Mouse (Mus musculus) midbrain, postnatal 0 days (tissue): ENCODE measurements around the gene Cox11. TPM values are rescaled to one million over a fixed set of nuclear protein-coding genes. Genes with fewer than 3 reads are reported as not detected.

Experiments
- ATAC-seq: fragments of 200-750 bp; cut with Nextera tagmentation; 2 replicates; pipeline ENCODE4 v1.8.0; 2017; ENCODE audit warnings: moderate number of reproducible peaks, mild to moderate bottlenecking, moderate TSS enrichment, moderate library complexity; ENCODE audit not compliant: low FRiP score
- DNase-seq: peaks from one replicate; pipeline ENCODE4 v3.0.0-alpha.2; 2015; ENCODE audit warnings: low spot score
- H3K27ac ChIP-seq: fragments of 300-500 bp; sonication (generic); 2 replicates; pipeline ENCODE4 v1.5.1; 2014; ENCODE audit warnings: low read depth, mild to moderate bottlenecking, low read length, mixed read lengths
- H3K27me3 ChIP-seq: fragments of 300-500 bp; sonication (generic); 2 replicates; pipeline ENCODE4 v1.6.1; 2014; ENCODE audit warnings: low read length, control low read depth, mixed read lengths; ENCODE audit not compliant: insufficient read depth
- H3K36me3 ChIP-seq: fragments of 300-500 bp; sonication (generic); 2 replicates; pipeline ENCODE4 v1.6.1; 2014; ENCODE audit warnings: low read length, control low read depth, mixed read lengths; ENCODE audit not compliant: insufficient read depth
- H3K4me1 ChIP-seq: fragments of 300-500 bp; sonication (generic); 2 replicates; pipeline ENCODE4 v1.6.1; 2014; ENCODE audit warnings: mild to moderate bottlenecking, control low read depth, antibody characterized with exemption, low read length, mixed read lengths; ENCODE audit not compliant: insufficient read depth
- H3K4me2 ChIP-seq: fragments of 300-500 bp; sonication (generic); 2 replicates; pipeline ENCODE4 v1.6.1; 2014; ENCODE audit warnings: low read depth, mild to moderate bottlenecking, low read length, mixed read lengths; ENCODE audit not compliant: poor library complexity, severe bottlenecking
- H3K4me3 ChIP-seq: fragments of 300-500 bp; sonication (generic); 2 replicates; pipeline ENCODE4 v1.5.1; 2014; ENCODE audit warnings: low read depth, mild to moderate bottlenecking, low read length, moderate library complexity
- H3K9ac ChIP-seq: fragments of 300-500 bp; sonication (generic); replicated peaks from 2 replicates; pipeline ENCODE4 v1.6.1; 2014; ENCODE audit warnings: mild to moderate bottlenecking, low read length, moderate library complexity, mixed read lengths; ENCODE audit not compliant: poor library complexity, severe bottlenecking
- H3K9me3 ChIP-seq: fragments of 300-500 bp; sonication (generic); 2 replicates; pipeline ENCODE4 v1.6.1; 2016; ENCODE audit warnings: low read length, control low read depth
- CTCF ChIP-seq: IDR thresholded peaks from 2 replicates; pipeline ENCODE4 v1.5.1; 2016; ENCODE audit warnings: antibody characterized with exemption, mild to moderate bottlenecking
- WGBS: fragments of 180-500 bp; shearing (Covaris S2); extraction: QIAGEN DNeasy Blood & Tissue Kit; methylation state at CpG from one replicate; pipeline ENCODE4 v1.1.7; 2014; 5-methylcytosine and 5-hydroxymethylcytosine counted together
- polyA plus RNA-seq: library from polyadenylated mRNA; unstranded; fragments of >200 nt; fragmentation: Nextera tagmentation; extraction: Ambion mirVana; gene quantifications from 2 replicates; pipeline ENCODE4 v1.2.1, GENCODE M21; 2015
- total RNA-seq: library from RNA; depleted of rRNA; stranded (reverse); fragments of >200 nt; gene quantifications from 2 replicates; pipeline ENCODE4 v1.2.3, GENCODE M21; 2014

Cox11 gene
- total and polyA plus RNA-seq, 2 experiments from 2014 or later: 23.6 to 42.0 TPM

DNA sequence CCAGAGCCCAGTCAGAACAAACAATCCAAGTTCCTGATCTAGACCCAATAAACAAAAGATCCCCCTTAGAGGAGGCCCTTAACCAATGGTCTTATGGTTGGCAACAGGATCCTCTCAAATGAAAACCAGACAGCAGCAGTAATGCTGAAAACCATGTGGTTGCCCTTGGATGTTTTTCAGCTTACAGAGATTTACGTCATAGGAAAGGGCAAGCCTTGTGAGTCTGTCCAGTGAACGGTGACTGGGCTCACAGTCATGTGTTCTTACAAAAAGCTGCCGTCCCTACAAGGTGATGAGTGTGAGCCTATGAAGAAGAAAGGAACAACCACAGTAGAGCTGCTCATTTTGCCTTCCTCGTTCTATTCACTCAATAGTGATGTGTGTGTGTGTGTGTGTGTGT lies 22.7 kb downstream of the Cox11 start:
- no peak for DNase-seq
- Histone ChIP-seq H3K4me3 (no peak overlapping the region), H3K27ac (no peak overlapping the region), H3K9ac (no peak overlapping the region), H3K9me3 (no peaks in the 10 kb centered on the region), H3K27me3 (no peaks in the 10 kb centered on the region), H3K36me3 (peaks cover 8% of the 10 kb centered on the region), H3K4me2 (no peak overlapping the region), H3K4me1 (0 out of 2 replicates have a peak, but pooled peaks cover 2% of the 10 kb centered on the region)
- ATAC-seq: no peak
- WGBS: 82% methylated on average over 4 of the region's 4 CpGs
- TF ChIP-seq CTCF: no peak

DNA sequence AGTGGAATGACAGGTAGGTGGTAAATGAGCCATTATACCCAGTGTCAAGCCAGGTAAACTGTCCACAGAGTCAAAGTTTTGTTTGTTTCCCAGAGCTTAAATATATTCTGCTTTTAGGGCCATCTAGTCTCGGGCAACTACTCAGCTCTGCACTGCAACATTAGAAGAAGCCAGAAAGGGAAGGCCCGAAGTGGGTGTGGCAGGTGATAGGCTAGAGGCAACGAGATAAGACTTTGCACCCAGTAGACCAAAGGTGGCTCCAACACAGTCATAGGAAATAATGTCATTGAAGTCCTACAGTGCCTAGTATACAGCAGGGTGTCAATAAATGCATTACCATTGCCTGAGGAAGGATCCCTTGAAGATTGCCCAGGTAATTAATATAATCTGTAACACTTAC lies 25.1 kb downstream of the Cox11 start:
- no peak for TF ChIP-seq CTCF
- no peak for ATAC-seq
- 78% methylated on average over 3 of the region's 3 CpGs for WGBS
- no peak overlapping the region for H3K9ac ChIP-seq
- 0 out of 2 replicates have a peak, but pooled peaks cover 2% of the 10 kb centered on the region for H3K4me1 ChIP-seq
- no peak for DNase-seq
- H3K27me3 ChIP-seq: no peaks in the 10 kb centered on the region
- H3K4me2 ChIP-seq: no peak overlapping the region
- no peak overlapping the region for H3K4me3 ChIP-seq
- H3K27ac ChIP-seq: no peak overlapping the region
- H3K9me3 ChIP-seq: no peaks in the 10 kb centered on the region
- H3K36me3 ChIP-seq: no peaks in the 10 kb centered on the region

DNA sequence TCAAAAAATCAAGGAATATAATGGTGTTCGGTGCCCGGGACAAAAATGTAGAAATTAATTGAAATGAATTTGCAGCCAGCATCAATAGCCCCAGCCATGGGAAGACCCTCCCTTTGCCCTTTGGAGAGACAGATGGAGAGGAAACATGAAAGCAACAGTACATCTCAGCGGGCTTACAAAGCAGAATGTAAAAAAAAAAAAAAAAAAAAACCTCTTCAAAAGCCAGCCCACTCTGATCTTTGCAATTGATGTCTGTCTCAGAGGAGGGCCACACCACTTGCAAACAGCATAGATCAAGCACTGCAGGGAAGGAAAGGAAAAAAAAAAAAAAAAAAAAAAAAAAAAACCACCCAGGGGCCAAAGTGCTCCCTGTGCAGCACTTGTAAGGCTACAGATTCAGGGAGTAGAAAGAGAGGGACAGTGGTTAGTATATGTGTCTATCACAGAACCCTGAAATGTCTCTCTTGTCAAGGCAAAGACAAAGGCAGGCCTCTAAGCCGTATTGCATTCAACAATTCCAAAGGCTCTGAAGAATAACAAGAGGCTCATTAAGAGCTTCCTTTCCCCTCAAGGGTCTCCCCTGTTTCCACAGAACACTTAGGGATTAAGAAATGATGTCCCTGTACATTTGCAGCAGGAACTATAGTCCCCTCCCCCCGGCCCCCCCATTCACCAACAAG lies 25.8 kb downstream of the Cox11 start:
- Histone ChIP-seq H3K9me3 (no peaks in the 10 kb centered on the region), H3K4me1 (0 out of 2 replicates have a peak, but pooled peaks cover 2% of the 10 kb centered on the region), H3K4me2 (no peak overlapping the region), H3K9ac (no peak overlapping the region), H3K36me3 (no peaks in the 10 kb centered on the region), H3K27me3 (no peaks in the 10 kb centered on the region), H3K4me3 (no peak overlapping the region), H3K27ac (0 out of 2 replicates have a peak overlapping the region, but pooled peaks have one; percentile 38)
- no peak for TF ChIP-seq CTCF
- 21% methylated on average over 5 of the region's 5 CpGs for whole genome bisulfite sequencing
- DNase-seq (no peak), ATAC-seq (0 out of 2 replicates have a peak, but pooled peaks have one; percentile 41)

DNA sequence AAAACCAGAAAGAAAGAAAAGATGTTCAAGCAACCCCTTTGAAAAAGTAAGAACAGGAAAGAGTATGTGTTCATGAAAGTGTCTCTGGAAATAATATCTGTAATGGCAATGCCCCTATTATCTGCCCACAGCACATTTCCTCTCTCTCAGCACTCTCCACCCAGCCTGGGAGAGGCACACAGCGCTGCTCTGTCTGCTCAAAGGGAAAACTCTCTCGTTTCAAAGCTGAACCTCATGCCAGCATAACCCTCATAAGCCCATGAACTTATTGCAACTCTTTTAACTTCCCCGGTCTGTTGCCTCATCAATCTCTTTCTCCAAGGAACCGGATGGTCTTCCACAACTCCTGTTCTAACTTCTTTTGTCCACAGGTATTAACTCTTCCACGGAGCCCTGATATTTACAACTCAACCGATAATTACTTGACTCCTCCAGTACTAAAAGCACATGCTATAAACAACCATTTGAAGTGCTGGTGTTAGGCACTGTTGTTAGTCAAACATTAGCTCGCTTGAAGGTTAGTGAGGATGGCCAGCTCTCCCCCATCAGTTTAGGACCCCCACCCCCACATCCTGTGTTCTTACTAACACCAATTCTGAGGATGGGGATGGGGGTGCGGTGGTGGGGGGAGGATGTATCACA lies 26.5 kb downstream of the Cox11 start:
- Histone ChIP-seq H3K4me3 (no peak overlapping the region), H3K4me1 (0 out of 2 replicates have a peak, but pooled peaks cover 2% of the 10 kb centered on the region), H3K27ac (peak overlapping the region; percentile 38; the same call in 1 of the 2 replicates), H3K9ac (no peak overlapping the region), H3K4me2 (no peak overlapping the region), H3K36me3 (no peaks in the 10 kb centered on the region), H3K27me3 (no peaks in the 10 kb centered on the region), H3K9me3 (no peaks in the 10 kb centered on the region)
- no peak for TF ChIP-seq CTCF
- WGBS: 33% methylated on average over 8 of the region's 8 CpGs
- ATAC-seq: no peak
- no peak for DNase-seq

DNA sequence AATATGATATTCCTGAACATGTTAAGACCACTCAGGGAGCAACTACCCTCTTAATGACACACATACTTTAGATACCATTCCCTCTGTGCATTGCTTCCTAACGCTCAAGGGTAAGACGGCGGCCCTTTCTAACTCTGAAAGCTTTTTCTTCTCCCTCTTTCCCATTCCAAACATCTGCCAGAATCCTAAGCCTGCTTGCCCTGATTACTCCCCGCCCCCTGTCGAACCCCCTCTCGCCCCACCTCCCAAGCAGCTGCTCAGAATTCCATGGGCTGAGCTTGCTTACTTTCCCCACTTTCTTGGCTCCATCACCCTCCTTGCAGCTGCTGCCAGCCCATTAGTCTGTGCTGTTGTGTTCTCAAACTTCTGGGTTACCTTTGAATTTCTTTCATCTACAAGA lies 27.2 kb downstream of the Cox11 start:
- Histone ChIP-seq H3K36me3 (no peaks in the 10 kb centered on the region), H3K9me3 (no peaks in the 10 kb centered on the region), H3K27ac (no peak overlapping the region), H3K27me3 (no peaks in the 10 kb centered on the region), H3K9ac (no peak overlapping the region), H3K4me3 (no peak overlapping the region), H3K4me1 (0 out of 2 replicates have a peak, but pooled peaks cover 2% of the 10 kb centered on the region), H3K4me2 (no peak overlapping the region)
- TF ChIP-seq CTCF: no peak
- 13% methylated on average over 6 of the region's 6 CpGs for WGBS
- DNase-seq: peak; percentile 59
- no peak for ATAC-seq

DNA sequence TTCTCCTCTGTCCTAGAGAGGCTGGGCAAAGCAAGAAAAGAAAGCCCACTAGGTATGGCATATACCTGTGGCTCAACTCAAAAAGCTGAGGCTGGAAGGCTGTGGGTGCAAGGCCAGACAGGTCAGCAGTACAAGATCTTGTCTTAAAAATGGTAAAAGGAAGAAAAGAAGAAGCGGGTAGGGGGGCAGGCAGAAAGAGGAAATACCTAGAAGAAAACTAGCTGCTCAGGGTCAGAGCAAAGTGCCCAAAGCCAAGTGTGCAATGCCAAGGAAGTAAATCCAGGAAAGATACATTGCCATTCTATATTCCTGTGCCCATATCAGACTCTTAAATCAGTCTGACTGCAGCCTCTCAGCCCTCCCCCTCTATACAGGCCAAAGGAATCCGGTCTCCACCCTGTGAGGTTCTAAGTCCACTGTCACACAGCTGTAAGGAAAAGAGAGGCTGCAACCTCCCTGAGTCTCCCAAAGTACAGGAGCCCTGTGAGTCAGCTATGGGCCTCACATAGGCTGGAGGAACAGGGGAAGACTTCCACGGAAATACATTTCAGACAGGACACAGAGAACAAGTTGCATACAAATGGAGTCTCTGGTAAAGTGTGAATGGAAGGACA lies 28.3 kb downstream of the Cox11 start:
- H3K4me1 ChIP-seq: 0 out of 2 replicates have a peak, but pooled peaks cover 2% of the 10 kb centered on the region
- no peak overlapping the region for H3K4me3 ChIP-seq
- no peak for ATAC-seq
- H3K4me2 ChIP-seq: no peak overlapping the region
- H3K9me3 ChIP-seq: no peaks in the 10 kb centered on the region
- no peaks in the 10 kb centered on the region for H3K27me3 ChIP-seq
- no peak for DNase-seq
- no peaks in the 10 kb centered on the region for H3K36me3 ChIP-seq
- WGBS: 75% methylated on average over 3 of the region's 3 CpGs
- H3K9ac ChIP-seq: no peak overlapping the region
- H3K27ac ChIP-seq: 0 out of 2 replicates have a peak overlapping the region, but pooled peaks have one; percentile 18
- TF ChIP-seq CTCF: no peak
